Mouse (Mus musculus): ENCODE results near the gene Btbd35f18. TPM values are rescaled to one million over a fixed set of nuclear protein-coding genes. Genes with fewer than 3 reads are reported as not detected.
"Not testable (repeated sequence)": the region's sequence is repeated elsewhere in the genome, so short reads cannot be mapped to it uniquely, and the experiment has no call there.

Gene Btbd35f18
- polyA plus RNA-seq (2016; fragmentation: Nextera tagmentation; extraction: Ambion mirVana), result not detected in 2 replicates

GRCm38 (mm10) chrX:3699933-3700332, at the start of gene Btbd35f18:
TSS of gene Btbd35f18 (plus strand) at chrX:3700233.
- not testable (repeated sequence) for H3K4me2 ChIP-seq (replicated peaks); H3K4me1 ChIP-seq; H3K36me3 ChIP-seq; H3K27ac ChIP-seq; H3K9me3 ChIP-seq (replicated peaks); H3K9ac ChIP-seq; ATAC-seq (ENCODE audit: low FRiP score); H3K27me3 ChIP-seq; H3K4me3 ChIP-seq
- WGBS, result no CpG with 5 or more reads among the region's 3 CpGs

Other genes with a start within 250 kb of the Btbd35f18 start
- not detected in 2 replicates for gene Btbd35f10, start 52.7 kb downstream of the Btbd35f18 start, polyA plus RNA-seq (2016; fragmentation: Nextera tagmentation; extraction: Ambion mirVana)

All from hindbrain, embryonic 12.5 days (tissue).